Mouse (Mus musculus) thymus, adult 2 months (tissue): ENCODE data around the gene Nipal4.
"Not testable (repeated sequence)": the region's sequence is repeated elsewhere in the genome, so short reads cannot be mapped to it uniquely, and the experiment has no call there.

Source experiments
- CTCF ChIP-seq: fragments of 200-500 bp; IDR thresholded peaks from 2 replicates; pipeline ENCODE4 v1.5.1; 2012; ENCODE audit warnings: mild to moderate bottlenecking, control low read depth, low read length, moderate library complexity, borderline replicate concordance; ENCODE audit not compliant: control insufficient read depth, poor library complexity, insufficient read depth; ENCODE audit errors: extremely low read depth
- POLR2A ChIP-seq: fragments of 200-500 bp; IDR thresholded peaks from 2 replicates; pipeline ENCODE4 v1.6.1; 2012; ENCODE audit warnings: mild to moderate bottlenecking, low read length, control low read depth, moderate library complexity; ENCODE audit not compliant: control insufficient read depth, poor library complexity, insufficient read depth; ENCODE audit errors: extremely low read depth

GRCm38 (mm10) chr11:46182031-46182430 is 15.7 kb upstream of the Nipal4 start:
- not testable (repeated sequence) for TF ChIP-seq CTCF, POLR2A
